Mouse (Mus musculus) megakaryocyte, embryonic 14.5 days (primary cell): ENCODE measurements at regions not wholly inside any gene's neighbourhood (a gene's known extent, or its start where the extent isn't known, plus 50 kb on each side); places are given as distances from the start of the nearest gene placed in this dataset.

Experiments used
- FLI1 ChIP-seq: IDR thresholded peaks from 2 replicates; pipeline ENCODE4 v1.6.1; 2012; ENCODE audit warnings: low read length, inconsistent platforms, mixed read lengths
- GATA1 ChIP-seq: IDR thresholded peaks from 3 replicates; pipeline ENCODE4 v1.6.1; 2012; ENCODE audit warnings: mixed read lengths, low read length, inconsistent platforms, borderline replicate concordance

DNA sequence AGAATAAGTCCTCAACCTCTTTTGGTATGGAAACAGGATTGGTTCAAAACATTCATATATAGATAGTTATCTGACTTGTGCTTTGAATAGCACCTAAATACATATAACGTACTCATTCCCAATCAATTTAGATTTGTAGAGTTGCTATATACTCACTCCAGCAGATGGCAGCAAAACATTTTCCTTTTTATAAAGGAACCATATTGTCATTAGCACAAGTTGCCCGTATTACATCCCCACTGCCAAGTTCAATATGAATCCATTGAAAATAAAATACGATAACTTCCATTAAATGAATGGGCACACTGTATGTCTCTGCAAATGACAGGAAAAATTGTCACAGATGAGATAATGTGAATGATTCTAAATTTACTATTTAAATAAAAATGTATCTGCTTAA, 673.8 kb downstream of the Kcnj3 start:
- no peak for TF ChIP-seq GATA1
- TF ChIP-seq FLI1 = no peak
